Mouse (Mus musculus) forebrain, embryonic 10.5 days (tissue): ENCODE measurements around the gene Slc29a1. TPM values are rescaled to one million over a fixed set of nuclear protein-coding genes. Genes with fewer than 3 reads are reported as not detected.

ENCODE experiments used
- DNase-seq: peaks from one replicate; pipeline ENCODE4 v3.0.0-alpha.2; 2017; ENCODE audit warnings: low spot score; ENCODE audit errors: extremely low spot score
- H3K27ac ChIP-seq: fragments of 300-500 bp; sonication (generic); 2 replicates; pipeline ENCODE4 v1.5.1; 2016; ENCODE audit warnings: mild to moderate bottlenecking
- H3K27me3 ChIP-seq: fragments of 300-500 bp; sonication (generic); 2 replicates; pipeline ENCODE4 v1.6.1; 2016; ENCODE audit warnings: mild to moderate bottlenecking; ENCODE audit not compliant: poor library complexity, severe bottlenecking
- H3K36me3 ChIP-seq: fragments of 300-500 bp; sonication (generic); replicated peaks from 2 replicates; pipeline ENCODE4 v1.6.1; 2016; ENCODE audit warnings: mild to moderate bottlenecking, moderate library complexity
- H3K4me1 ChIP-seq: fragments of 300-500 bp; sonication (generic); 2 replicates; pipeline ENCODE4 v1.6.1; 2016
- H3K4me3 ChIP-seq: fragments of 300-500 bp; sonication (generic); 2 replicates; pipeline ENCODE4 v1.5.1; 2016; ENCODE audit warnings: mild to moderate bottlenecking, moderate library complexity
- H3K9me3 ChIP-seq: fragments of 300-500 bp; sonication (generic); 2 replicates; pipeline ENCODE4 v1.6.1; 2016; ENCODE audit warnings: mild to moderate bottlenecking, moderate library complexity
- WGBS: fragments of 180-500 bp; shearing (Covaris S2); methylation state at CpG from one replicate; pipeline ENCODE4 v1.1.7; 2016; 5-methylcytosine and 5-hydroxymethylcytosine counted together
- polyA plus RNA-seq: library from polyadenylated mRNA; unstranded; fragments of >200 nt; fragmentation: Nextera tagmentation; extraction: Ambion mirVana; gene quantifications from 2 replicates; pipeline ENCODE4 v1.2.1, GENCODE M21; 2016

Slc29a1 gene
- polyA plus RNA-seq, 1 experiment from 2014 or later: 76.3 TPM

GRCm38 (mm10) chr17:45546941-45547340 lies 52.5 kb downstream of the Slc29a1 start:
- H3K27me3 ChIP-seq: peaks cover 90% of the 10 kb centered on the region
- no peak overlapping the region for H3K4me3 ChIP-seq
- no peak for DNase-seq

GRCm38 (mm10) chr17:45545278-45545961 lies 54.0 kb downstream of the Slc29a1 start:
- peaks cover 21% of the 10 kb centered on the region for H3K36me3 ChIP-seq
- WGBS: 5% methylated on average over 74 of the region's 74 CpGs
- H3K27me3 ChIP-seq: peaks cover 92% of the 10 kb centered on the region
- H3K9me3 ChIP-seq: no peaks in the 10 kb centered on the region; the same call in 1 of the 2 replicates
- H3K27ac ChIP-seq: no peak overlapping the region
- H3K4me1 ChIP-seq: peaks cover 59% of the 10 kb centered on the region
- no peak for DNase-seq
- peak overlapping the region; percentile 44 for H3K4me3 ChIP-seq

More at GRCm38 (mm10) chr17:45546941-45547340, 52.5 kb downstream of the Slc29a1 start:
- H3K4me1 ChIP-seq: peaks cover 74% of the 10 kb centered on the region
- WGBS: 68% methylated on average over 16 of the region's 16 CpGs
- H3K36me3 ChIP-seq: peaks cover 21% of the 10 kb centered on the region
- no peaks in the 10 kb centered on the region; the same call in 1 of the 2 replicates for H3K9me3 ChIP-seq
- H3K27ac ChIP-seq: no peak overlapping the region

GRCm38 (mm10) chr17:45544873-45545277 lies 54.5 kb downstream of the Slc29a1 start:
- Histone ChIP-seq H3K27me3 (peaks cover 92% of the 10 kb centered on the region), H3K27ac (no peak overlapping the region), H3K4me3 (peak overlapping the region; percentile 44), H3K9me3 (no peaks in the 10 kb centered on the region; the same call in 1 of the 2 replicates), H3K36me3 (peaks cover 21% of the 10 kb centered on the region), H3K4me1 (peaks cover 54% of the 10 kb centered on the region)
- no peak for DNase-seq
- 1% methylated on average over 46 of the region's 46 CpGs for WGBS

- H3K27me3 ChIP-seq: peaks cover 98% of the 10 kb centered on the region
- peaks cover 48% of the 10 kb centered on the region for H3K4me1 ChIP-seq
- H3K4me3 ChIP-seq: peak overlapping the region; percentile 44
- peaks cover 21% of the 10 kb centered on the region for H3K36me3 ChIP-seq
- DNase-seq: no peak
- no peaks in the 10 kb centered on the region; the same call in 1 of the 2 replicates for H3K9me3 ChIP-seq
- no peak overlapping the region for H3K27ac ChIP-seq
- 4% methylated on average over 24 of the region's 24 CpGs for WGBS
Measured at GRCm38 (mm10) chr17:45544001-45544872, 55.2 kb downstream of the Slc29a1 start.

GRCm38 (mm10) chr17:45543115-45543514 lies 56.3 kb downstream of the Slc29a1 start:
- H3K36me3 ChIP-seq: peaks cover 21% of the 10 kb centered on the region
- WGBS: 33% methylated on average over 1 of the region's 1 CpGs
- H3K27ac ChIP-seq: no peak overlapping the region
- no peak for DNase-seq
- no peaks in the 10 kb centered on the region; the same call in 1 of the 2 replicates for H3K9me3 ChIP-seq
- H3K27me3 ChIP-seq: peaks cover 97% of the 10 kb centered on the region
- H3K4me3 ChIP-seq: no peak overlapping the region
- peaks cover 36% of the 10 kb centered on the region for H3K4me1 ChIP-seq

- peaks cover 36% of the 10 kb centered on the region for H3K4me1 ChIP-seq
- H3K36me3 ChIP-seq: peaks cover 21% of the 10 kb centered on the region
- WGBS: 74% methylated on average over 2 of the region's 2 CpGs
- no peak overlapping the region for H3K27ac ChIP-seq
- DNase-seq: no peak
- H3K9me3 ChIP-seq: no peaks in the 10 kb centered on the region; the same call in 1 of the 2 replicates
- H3K4me3 ChIP-seq: no peak overlapping the region
- H3K27me3 ChIP-seq: peaks cover 97% of the 10 kb centered on the region
Measured at GRCm38 (mm10) chr17:45542705-45543104, 56.7 kb downstream of the Slc29a1 start.

GRCm38 (mm10) chr17:45542129-45542528 lies 57.3 kb downstream of the Slc29a1 start:
- no peak overlapping the region for H3K27ac ChIP-seq
- H3K4me3 ChIP-seq: no peak overlapping the region
- 36% methylated on average over 6 of the region's 6 CpGs for WGBS
- peaks cover 97% of the 10 kb centered on the region for H3K27me3 ChIP-seq
- no peaks in the 10 kb centered on the region; the same call in 1 of the 2 replicates for H3K9me3 ChIP-seq
- H3K4me1 ChIP-seq: peaks cover 36% of the 10 kb centered on the region
- DNase-seq: no peak
- peaks cover 21% of the 10 kb centered on the region for H3K36me3 ChIP-seq

GRCm38 (mm10) chr17:45539664-45540063 lies 59.7 kb downstream of the Slc29a1 start:
- Histone ChIP-seq H3K36me3 (0 out of 2 replicates have a peak, but pooled peaks cover 1% of the 10 kb centered on the region), H3K4me1 (peaks cover 18% of the 10 kb centered on the region), H3K4me3 (no peak overlapping the region), H3K27ac (no peak overlapping the region), H3K9me3 (no peaks in the 10 kb centered on the region), H3K27me3 (peaks cover 97% of the 10 kb centered on the region)
- no peak for DNase-seq
- WGBS: 82% methylated on average over 21 of the region's 21 CpGs

- Histone ChIP-seq H3K9me3 (no peaks in the 10 kb centered on the region), H3K4me3 (no peak overlapping the region), H3K4me1 (peaks cover 6% of the 10 kb centered on the region), H3K27me3 (peaks cover 93% of the 10 kb centered on the region), H3K36me3 (no peaks in the 10 kb centered on the region), H3K27ac (no peak overlapping the region)
- no peak for DNase-seq
- 72% methylated on average over 4 of the region's 4 CpGs for WGBS
Measured at GRCm38 (mm10) chr17:45538394-45538793, 61.0 kb downstream of the Slc29a1 start.

GRCm38 (mm10) chr17:45536264-45536663 lies 63.1 kb downstream of the Slc29a1 start:
- no peak overlapping the region for H3K27ac ChIP-seq
- no peaks in the 10 kb centered on the region for H3K9me3 ChIP-seq
- WGBS: 22% methylated on average over 5 of the region's 5 CpGs
- no peak overlapping the region for H3K4me3 ChIP-seq
- no peaks in the 10 kb centered on the region for H3K4me1 ChIP-seq
- DNase-seq: peak; percentile 41
- H3K27me3 ChIP-seq: peaks cover 80% of the 10 kb centered on the region
- H3K36me3 ChIP-seq: no peaks in the 10 kb centered on the region
